Mouse (Mus musculus): ENCODE results near the gene Agap2.

DNA sequence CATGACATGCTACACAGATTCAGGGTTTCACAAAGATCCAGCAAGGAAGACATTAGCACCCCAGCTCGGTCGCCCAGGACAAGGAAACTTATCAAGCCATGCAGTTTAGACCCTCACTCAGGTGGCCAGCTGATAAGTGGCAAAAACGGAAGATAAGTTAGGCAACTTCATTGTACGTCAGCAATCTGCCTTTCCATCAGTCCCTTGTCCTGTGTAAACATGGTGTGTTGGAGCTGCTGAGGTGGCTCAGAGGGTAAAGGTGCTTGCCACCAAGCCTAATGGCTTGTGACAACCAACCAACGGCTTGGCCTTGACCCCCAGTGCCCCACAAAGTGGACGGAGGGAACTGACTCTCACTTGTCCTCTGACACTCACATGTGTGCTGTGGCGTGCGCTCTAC is 25.3 kb downstream of the Agap2 start:
- no peak for TF ChIP-seq CTCF (IDR thresholded peaks at IDR 0.05; ENCODE audit: low read depth, low read length)
- TF ChIP-seq POLR2A (IDR thresholded peaks at IDR 0.05; ENCODE audit: borderline replicate concordance, low read depth, low read length): no peak

Measured in bone marrow macrophage, adult 2 months (primary cell).